Mouse (Mus musculus) thymus, postnatal 4 days (tissue): ENCODE results near the gene Ubxn4.
"Not testable (repeated sequence)": the region's sequence is repeated elsewhere in the genome, so short reads cannot be mapped to it uniquely, and the experiment has no call there.

Experiments
- DNase-seq: peaks from one replicate; pipeline ENCODE4 v3.0.0; 2021

Ubxn4 gene

DNA sequence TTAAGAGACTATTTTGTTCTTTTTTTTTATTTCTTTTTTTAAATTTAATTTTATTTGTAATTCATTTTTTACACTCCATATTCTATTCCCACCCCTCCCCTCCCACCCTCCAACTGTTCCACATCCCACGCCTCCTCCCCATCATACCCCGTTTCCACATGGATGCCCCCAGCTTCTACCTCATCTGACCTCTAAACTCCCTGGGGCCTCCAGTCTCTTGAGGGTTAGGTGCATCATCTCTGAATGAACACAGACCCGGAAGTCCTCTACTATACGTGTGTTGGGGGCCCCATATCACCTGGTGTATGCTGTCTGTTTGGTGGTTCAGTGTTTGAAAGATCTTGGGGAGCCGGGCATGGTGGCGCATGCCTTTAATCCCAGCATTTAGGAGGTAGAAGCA is 75.5 kb downstream of the Ubxn4 start:
- DNase-seq: not testable (repeated sequence)

DNA sequence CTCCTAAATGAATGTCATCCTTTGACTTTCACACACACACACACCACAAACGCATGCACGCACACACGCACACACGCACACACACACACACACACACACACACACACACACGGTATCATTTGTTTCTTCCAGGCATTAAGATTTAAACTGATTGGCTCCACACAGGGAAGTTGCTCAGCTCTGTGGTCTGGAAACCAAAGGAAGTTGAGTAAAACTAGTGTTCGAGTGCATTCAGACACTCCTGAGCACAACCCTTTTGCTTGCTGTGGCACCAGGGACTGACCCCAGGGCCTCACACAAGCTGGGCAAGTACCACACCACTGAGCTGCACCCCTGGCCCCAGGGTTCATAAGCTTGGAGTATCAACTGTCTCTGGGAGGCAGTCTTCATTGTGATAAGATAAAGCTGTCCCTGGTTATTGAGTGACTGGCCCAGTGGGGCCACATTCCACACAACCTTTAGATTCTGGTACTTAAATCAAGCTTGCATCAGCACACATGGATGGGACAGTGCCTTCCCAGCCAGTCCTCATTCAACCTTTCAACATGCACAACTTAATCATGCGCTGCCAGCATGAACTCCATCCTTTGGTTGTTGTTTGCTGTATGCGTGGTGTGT is 79.4 kb downstream of the Ubxn4 start:
- DNase-seq: no peak

DNA sequence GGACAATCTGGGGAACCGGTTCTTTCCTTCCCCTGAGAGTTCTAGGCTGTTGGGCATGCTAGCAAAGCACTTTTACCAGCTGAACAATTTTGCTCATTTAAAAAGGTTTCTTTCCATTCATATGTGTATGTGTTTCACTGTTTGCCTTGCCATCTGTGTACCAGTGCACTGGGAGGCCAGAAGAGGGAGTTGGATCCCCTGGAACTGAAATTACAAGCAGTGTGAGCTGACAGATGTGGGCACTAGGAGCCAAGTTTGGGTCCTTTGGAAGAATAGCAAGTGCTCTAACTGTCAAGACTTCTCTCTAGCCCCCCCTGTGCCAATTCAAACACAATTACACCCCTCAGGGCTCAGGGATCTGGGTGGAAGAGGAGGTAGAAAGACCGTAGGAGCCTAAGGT is 81.0 kb downstream of the Ubxn4 start:
- DNase-seq: no peak

- no peak for DNase-seq
Measured at GRCm38 (mm10) chr1:128327165-128327564, 83.4 kb downstream of the Ubxn4 start.

DNA sequence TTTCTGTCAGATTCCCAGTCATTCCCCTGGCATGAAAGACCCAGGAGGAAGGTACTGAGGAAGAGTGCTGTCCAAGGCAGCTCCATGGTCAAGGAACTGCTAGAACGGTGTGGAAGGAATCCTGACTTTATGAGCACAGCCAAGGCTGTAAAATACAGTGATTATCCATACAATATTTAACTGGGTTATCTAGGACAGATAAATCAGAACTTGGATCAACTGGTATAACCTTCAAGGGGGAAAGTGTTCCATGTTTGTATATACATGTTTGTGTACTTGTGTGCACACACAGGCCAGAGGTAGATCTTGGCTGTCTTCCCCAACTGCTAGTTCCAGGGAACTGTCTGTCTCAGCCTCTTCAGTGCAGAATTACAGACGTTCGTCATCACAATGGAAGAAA is 84.5 kb downstream of the Ubxn4 start, which contains the start of gene Lct:
Gene Lct, minus strand, starts transcription at position 101 of the 400 bp plus-strand sequence.
- no peak for DNase-seq
